Mouse (Mus musculus) CH12.LX (cell line): ENCODE data around the gene Cdk14. TPM values are rescaled to one million over a fixed set of nuclear protein-coding genes. Genes with fewer than 3 reads are reported as not detected.
A peak's percentile ranks its signal among the peaks of the same experiment; 100 is the strongest.

Experiments
- DNase-seq: peaks from one replicate; pipeline ENCODE4 v3.0.0-alpha.2; 2013; ENCODE audit errors: extremely low read depth
- H3K27ac ChIP-seq: 2 replicates; pipeline ENCODE4 v1.5.1; 2012; ENCODE audit warnings: low read depth, mild to moderate bottlenecking, control low read depth, moderate library complexity; ENCODE audit not compliant: insufficient read depth
- H3K27me3 ChIP-seq: replicated peaks from 2 replicates; pipeline ENCODE3; 2012; ENCODE audit warnings: inconsistent platforms
- H3K36me3 ChIP-seq, 2 experiments: replicated peaks in 1 of 2; 2 replicates each; pipeline versions ENCODE3 to v1.6.1; 2012; ENCODE audit warnings: inconsistent platforms in 1 of 2, low read length in 1 of 2, mild to moderate bottlenecking in 1 of 2, mixed read lengths in 1 of 2, moderate library complexity in 1 of 2; ENCODE audit not compliant: control insufficient read depth in 1 of 2, insufficient read depth in 1 of 2
- H3K4me1 ChIP-seq, 2 experiments: 2 replicates each; pipeline ENCODE4 v1.6.1; 2012; ENCODE audit warnings: inconsistent platforms in 1 of 2, moderate library complexity in 1 of 2; ENCODE audit not compliant: insufficient read depth in 2 of 2, control insufficient read depth in 1 of 2
- H3K4me2 ChIP-seq: 2 replicates; pipeline ENCODE4 v1.6.1; 2012; ENCODE audit warnings: low read depth, mild to moderate bottlenecking, control low read depth; ENCODE audit not compliant: poor library complexity, insufficient read depth, severe bottlenecking
- H3K4me3 ChIP-seq, 3 experiments: fragments of 150-350 bp in 1 of 3; sonication (generic) in 1 of 3; replicated peaks in 1 of 3; 2 replicates each; pipeline versions ENCODE3 to v1.5.1; 2011 to 2012; ENCODE audit warnings: low read depth in 2 of 3, low read length in 2 of 3, mild to moderate bottlenecking in 2 of 3, moderate library complexity in 2 of 3, control low read depth in 1 of 3, improper control_type of control experiment in 1 of 3, inconsistent platforms in 1 of 3, mixed read lengths in 1 of 3; ENCODE audit not compliant: poor library complexity in 1 of 3
- H3K79me2 ChIP-seq: replicated peaks from 2 replicates; pipeline ENCODE4 v1.6.1; 2012; ENCODE audit warnings: mild to moderate bottlenecking, moderate library complexity; ENCODE audit not compliant: control insufficient read depth, poor library complexity, insufficient read depth, severe bottlenecking; ENCODE audit errors: extremely low read depth
- H3K9ac ChIP-seq: 2 replicates; pipeline ENCODE4 v1.6.1; 2012; ENCODE audit warnings: low read depth, mild to moderate bottlenecking, control low read depth, moderate library complexity; ENCODE audit not compliant: insufficient read depth
- H3K9me3 ChIP-seq: replicated peaks from 2 replicates; pipeline ENCODE3; 2012; ENCODE audit warnings: low read length, inconsistent platforms, mixed read lengths
- BHLHE40 ChIP-seq: IDR thresholded peaks from 2 replicates; pipeline ENCODE4 v1.6.1; 2011; ENCODE audit warnings: mild to moderate bottlenecking, low read depth, low read length, improper control_type of control experiment
- CTCF ChIP-seq, 2 experiments: IDR thresholded peaks in 1 of 2; conservative IDR thresholded peaks in 1 of 2; 2 replicates each; pipeline ENCODE4 v1.5.1; 2011 to 2012; ENCODE audit warnings: low read depth in 2 of 2, low read length in 2 of 2, improper control_type of control experiment in 1 of 2, inconsistent platforms in 1 of 2, mild to moderate bottlenecking in 1 of 2, moderate library complexity in 1 of 2
- E2F4 ChIP-seq: IDR thresholded peaks from 2 replicates; pipeline ENCODE4 v1.6.1; 2011; ENCODE audit warnings: low read depth, low read length, improper control_type of control experiment; ENCODE audit not compliant: insufficient replicate concordance
- JUND ChIP-seq: conservative IDR thresholded peaks from 2 replicates; pipeline ENCODE4 v1.6.1; 2011; ENCODE audit warnings: low read depth, low read length, improper control_type of control experiment
- MXI1 ChIP-seq: IDR thresholded peaks from 2 replicates; pipeline ENCODE4 v1.6.1; 2011; ENCODE audit warnings: mild to moderate bottlenecking, low read depth, low read length, improper control_type of control experiment
- MYC ChIP-seq: IDR thresholded peaks from 2 replicates; pipeline ENCODE4 v1.6.1; 2011; ENCODE audit warnings: low read depth, mild to moderate bottlenecking, improper control_type of control experiment, low read length
- NELFE ChIP-seq: IDR thresholded peaks from 2 replicates; pipeline ENCODE4 v1.6.1; 2011; ENCODE audit warnings: low read depth, low read length, improper control_type of control experiment
- POLR2A ChIP-seq: IDR thresholded peaks from 2 replicates; pipeline ENCODE4 v1.6.1; 2011; ENCODE audit warnings: low read depth, mild to moderate bottlenecking, improper control_type of control experiment, low read length
- RAD21 ChIP-seq: IDR thresholded peaks from 2 replicates; pipeline ENCODE4 v1.6.1; 2011; ENCODE audit warnings: low read depth, mild to moderate bottlenecking, low read length, improper control_type of control experiment, moderate library complexity
- SIN3A ChIP-seq: IDR thresholded peaks from 2 replicates; pipeline ENCODE4 v1.6.1; 2012; ENCODE audit warnings: low read length, improper control_type of control experiment, inconsistent platforms
- SMC3 ChIP-seq: IDR thresholded peaks from 2 replicates; pipeline ENCODE4 v1.6.1; 2011; ENCODE audit warnings: low read depth, low read length, improper control_type of control experiment
- ZC3H11A ChIP-seq: IDR thresholded peaks from 2 replicates; pipeline ENCODE4 v1.6.1; 2012; ENCODE audit warnings: low read depth, mild to moderate bottlenecking, inconsistent platforms, low read length, improper control_type of control experiment
- ZKSCAN1 ChIP-seq: IDR thresholded peaks from 2 replicates; pipeline ENCODE4 v1.6.1; 2012; ENCODE audit warnings: low read depth, inconsistent platforms, low read length, improper control_type of control experiment, borderline replicate concordance
- dilution Hi-C: fragments of 300-500 bp; cut with MboI; formaldehyde crosslinking; loops from 2 replicates; pipeline ENCODE4 v1.14.3; 2020; ENCODE audit warnings: low sequenced_read_pairs; ENCODE audit not compliant: extremely low pct_unique_long_range_greater_than_20kb, extremely low pct_ligation_motif_present
- in situ Hi-C: fragments of 300-500 bp; cut with MboI; formaldehyde crosslinking; loops from 3 replicates; pipeline ENCODE4 v1.14.3; 2019; ENCODE audit warnings: low sequenced_read_pairs, low pct_ligation_motif_present, low pct_unique_long_range_greater_than_20kb, mixed read lengths
- polyA plus RNA-seq: library from polyadenylated mRNA; unstranded; fragments of >175 nt; gene quantifications from 2 replicates; pipeline ENCODE4 v1.2.1, GENCODE M21; 2012; ENCODE audit warnings: low read depth; ENCODE audit not compliant: insufficient read length
- total RNA-seq, 2 experiments: library from RNA; depleted of rRNA; stranded (reverse); fragments of 300-350 nt in 1 of 2; fragments of >200 nt in 1 of 2; gene quantifications; 2 replicates each; pipeline ENCODE4 v1.2.3; 2012 to 2014

Cdk14 gene
- total and polyA plus RNA-seq, 3 experiments = 3.7 to 12.0 (median 8.9) TPM

GRCm38 (mm10) chr5:4973408-4973807 lies 446.7 kb downstream of the Cdk14 start:
- Histone ChIP-seq H3K4me2 (no peak overlapping the region), H3K9ac (no peak overlapping the region), H3K4me3 (no peak overlapping the region), H3K79me2 (no peaks in the 10 kb centered on the region), H3K4me1 (peaks cover 0 to 5% of the 10 kb centered on the region in 2 experiments; a peak in 1 of 4 replicates), H3K27me3 (no peaks in the 10 kb centered on the region), H3K36me3 (no peaks in the 10 kb centered on the region), H3K27ac (no peak overlapping the region), H3K9me3 (no peaks in the 10 kb centered on the region)
- DNase-seq = no peak
- dilution Hi-C loops (no loop called here), in situ Hi-C loops (loop anchor here (25.0 kb wide), 2 partner anchors 389 to 764 kb away; partner anchors contain the start of gene Steap1)
- no peak for TF ChIP-seq JUND
- TF ChIP-seq E2F4 = no peak
- TF ChIP-seq POLR2A = no peak

- DNase-seq = peak; percentile 71
- no peak overlapping the region for H3K9ac ChIP-seq
- no peak overlapping the region for H3K4me3 ChIP-seq
- no peak overlapping the region for H3K4me2 ChIP-seq
- in situ Hi-C loops = loop anchor here (5.0 to 25.0 kb wide), 4 partner anchors 303 to 775 kb away; partner anchors contain the start of genes 1700015F17Rik and Steap1
- H3K27ac ChIP-seq = no peak overlapping the region
- H3K9me3 ChIP-seq = no peaks in the 10 kb centered on the region
- peak; percentile 81 to 89 for TF ChIP-seq CTCF (conservative IDR thresholded peaks at IDR 0.05 in 1 of 2, IDR thresholded peaks at IDR 0.05 in 1 of 2; ENCODE audit: low read depth in 2 of 2, low read length in 2 of 2)
- TF ChIP-seq SIN3A = no peak
- TF ChIP-seq ZC3H11A = peak; percentile 75
- TF ChIP-seq BHLHE40 = peak; percentile 43; the same call in 1 of the 2 replicates
- TF ChIP-seq RAD21 = peak; percentile 98
- peak; percentile 92 for TF ChIP-seq SMC3
- TF ChIP-seq ZKSCAN1 = no peak
- no peaks in the 10 kb centered on the region for H3K27me3 ChIP-seq
- peaks cover 0 to 5% of the 10 kb centered on the region in 2 experiments; a peak in 1 of 4 replicates for H3K4me1 ChIP-seq
- H3K36me3 ChIP-seq = no peaks in the 10 kb centered on the region
- dilution Hi-C loops = no loop called here
- no peaks in the 10 kb centered on the region for H3K79me2 ChIP-seq
Observed at GRCm38 (mm10) chr5:4962063-4962610, 458.0 kb downstream of the Cdk14 start.

GRCm38 (mm10) chr5:4961636-4962035 lies 458.5 kb downstream of the Cdk14 start:
- dilution Hi-C loops (no loop called here), in situ Hi-C loops (loop anchor here (5.0 to 25.0 kb wide), 4 partner anchors 303 to 776 kb away; partner anchors contain the start of genes 1700015F17Rik and Steap1)
- no peaks in the 10 kb centered on the region for H3K36me3 ChIP-seq
- no peaks in the 10 kb centered on the region for H3K79me2 ChIP-seq
- H3K4me2 ChIP-seq = no peak overlapping the region
- no peak overlapping the region for H3K27ac ChIP-seq
- H3K9me3 ChIP-seq = no peaks in the 10 kb centered on the region
- H3K27me3 ChIP-seq = no peaks in the 10 kb centered on the region
- DNase-seq = no peak
- no peak for TF ChIP-seq NELFE
- TF ChIP-seq MXI1 = no peak
- no peak for TF ChIP-seq MYC
- no peak for TF ChIP-seq E2F4
- no peak overlapping the region for H3K9ac ChIP-seq
- H3K4me1 ChIP-seq = peaks cover 0 to 5% of the 10 kb centered on the region in 2 experiments; a peak in 1 of 4 replicates
- H3K4me3 ChIP-seq = no peak overlapping the region
